Mouse (Mus musculus) ES-E14 (cell line): ENCODE measurements at regions not wholly inside any gene's neighbourhood (a gene's known extent, or its start where the extent isn't known, plus 50 kb on each side); places are given as distances from the start of the nearest gene placed in this dataset.

ENCODE experiments used
- CHD2 ChIP-seq: IDR thresholded peaks from 2 replicates; pipeline ENCODE4 v1.6.1; 2014; ENCODE audit warnings: mild to moderate bottlenecking, low read depth, low read length, inconsistent platforms
- MAFK ChIP-seq: IDR thresholded peaks from 2 replicates; pipeline ENCODE4 v1.6.1; 2014; ENCODE audit warnings: mild to moderate bottlenecking, low read depth, low read length, inconsistent platforms; ENCODE audit not compliant: insufficient read depth

DNA sequence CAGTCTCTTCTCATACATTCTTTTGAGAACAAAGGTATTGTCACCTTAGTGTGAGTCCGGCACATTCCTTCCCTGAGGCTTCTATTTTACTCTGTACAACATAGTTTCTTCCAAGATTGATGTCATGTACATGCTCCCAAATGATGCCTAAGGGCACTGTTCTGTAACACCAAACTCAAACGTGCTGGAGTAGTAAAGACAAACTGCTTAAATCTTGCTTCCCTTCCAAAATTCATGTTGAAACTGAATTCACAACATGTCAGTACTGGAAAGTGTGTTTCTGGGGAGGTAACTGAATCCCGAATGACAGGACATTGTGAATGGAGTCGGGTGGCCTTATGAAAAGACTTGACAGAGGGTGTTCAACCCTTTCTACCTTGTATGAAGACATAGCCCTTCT is 848.8 kb upstream of the Lrrc6 start:
- TF ChIP-seq CHD2: no peak
- no peak for TF ChIP-seq MAFK
